ENCODE assay signal across 9 mouse cellular contexts in the genomic region with DNA sequence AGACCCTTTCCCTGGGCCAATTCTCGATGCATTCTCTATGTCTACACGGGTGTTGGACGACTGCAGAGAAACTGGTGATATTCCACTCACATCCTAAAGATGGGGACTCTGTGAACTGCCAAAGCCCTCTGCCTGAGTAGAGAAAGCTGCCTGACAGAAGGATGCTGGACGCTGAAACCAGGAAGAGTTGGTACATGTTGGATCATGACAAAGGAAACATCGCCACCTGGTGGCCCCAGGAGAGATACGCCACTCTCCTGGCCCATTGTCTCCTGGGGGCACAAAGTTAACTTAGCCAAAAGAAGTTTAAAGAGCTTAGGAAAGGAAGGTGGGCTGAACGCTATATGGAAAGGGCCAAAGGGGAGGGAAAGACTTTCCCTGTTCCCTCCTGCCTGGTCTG.
DNase-seq lines count a peak whose midpoint lies in the region; ATAC-seq lines count a peak whose summit lies in the region.
"Had no signal": no experiment of that assay in that cellular context is flagged by ENCODE, and none has a peak within 500 bp of the region (broad histone marks: within the 10 kb centered on the region; RNA-seq: fewer than 3 reads in every experiment).

No protein-coding gene starts in this region.

- ATAC-seq in forebrain, embryonic 11.5 days (replicated peaks; ENCODE audit: low FRiP score): peak; percentile 69; the same call in 1 of the 2 replicates
- no peak for ATAC-seq in erythroblast, adult 5-6 weeks (replicated peaks; ENCODE audit: low FRiP score, poor library complexity, severe bottlenecking)

- DNase-seq in MN1 (ENCODE audit: low spot score): peak; percentile 59
- peak; percentile 87 for DNase-seq in brain, adult 2 months (ENCODE audit: low read depth, low spot score)
- peak; percentile 89 for DNase-seq in forebrain, embryonic 11.5 days (ENCODE audit: low spot score)
- DNase-seq in heart, postnatal 4 days: peak; percentile 85
- DNase-seq in layer of hippocampus, adult 9-11 months: peak; percentile 25
- DNase-seq in lung, postnatal 36 days: peak; percentile 78
- peak; percentile 11 for DNase-seq in spleen, adult 12 weeks (ENCODE audit: low spot score)

- no peak overlapping the region for H3K27ac ChIP-seq in forebrain, embryonic 11.5 days (ENCODE audit: low read depth, low read length)
- H3K27ac ChIP-seq: macrophage had no signal

- H3K4me1 ChIP-seq in forebrain, embryonic 11.5 days (replicated peaks; ENCODE audit: control insufficient read depth, insufficient read depth, low read length): no peaks in the 10 kb centered on the region

- no peaks in the 10 kb centered on the region for H3K36me3 ChIP-seq in forebrain, embryonic 11.5 days (ENCODE audit: control insufficient read depth, insufficient read depth, low read length)

- H3K9ac ChIP-seq in forebrain, embryonic 11.5 days (ENCODE audit: low read length): no peak overlapping the region

- no peak overlapping the region for H3K4me3 ChIP-seq in forebrain, embryonic 11.5 days (ENCODE audit: low read depth, low read length)

- no peak overlapping the region for H3K4me2 ChIP-seq in forebrain, embryonic 11.5 days (ENCODE audit: low read depth, low read length, severe bottlenecking)

- H3K27me3 ChIP-seq in forebrain, embryonic 11.5 days (ENCODE audit: control insufficient read depth, insufficient read depth, low read length): no peaks in the 10 kb centered on the region

- 17% methylated on average over 7 of the region's 7 CpGs for WGBS in forebrain, embryonic 11.5 days

- H3K9me3 ChIP-seq in forebrain, embryonic 11.5 days (ENCODE audit: control insufficient read depth, low read length): no peaks in the 10 kb centered on the region

Comparison
In these comparisons a context has a peak if more than half of its experiments do, and no peak if none do; other contexts are left out.
1. DNase-seq: peak in every context shown above with its lines; median percentile 89 in forebrain, embryonic 11.5 days; 87 in brain, adult 2 months; 85 in heart, postnatal 4 days; 78 in lung, postnatal 36 days; 59 in MN1; 25 in layer of hippocampus, adult 9-11 months; 11 in spleen, adult 12 weeks.